ENCODE assay signal across 9 mouse cellular contexts in the genomic region with DNA sequence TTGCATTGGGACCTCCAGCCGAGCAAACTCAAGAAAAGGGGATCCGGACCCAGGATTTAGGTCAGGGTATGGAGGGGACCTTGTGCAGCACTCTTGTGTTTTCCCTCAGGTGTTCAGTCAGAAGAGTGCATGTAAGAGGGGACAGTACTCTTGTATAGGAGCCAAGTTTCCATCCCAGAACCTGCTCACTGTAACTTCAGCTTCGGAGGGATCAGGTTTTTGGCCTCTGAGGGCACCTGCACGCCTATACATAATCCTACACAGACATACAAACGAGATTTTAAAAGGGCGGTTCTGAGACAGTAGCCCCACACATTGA. TPM values are rescaled to one million over a fixed set of nuclear protein-coding genes. Genes with fewer than 3 reads are reported as not detected.
DNase-seq lines count a peak whose midpoint lies in the region; ATAC-seq and TF ChIP-seq lines count a peak whose summit lies in the region.
"Had no signal": no experiment of that assay in that cellular context is flagged by ENCODE, and none has a peak within 500 bp of the region (broad histone marks: within the 10 kb centered on the region; RNA-seq: fewer than 3 reads in every experiment).

No protein-coding gene starts in this region.

- H3K27ac ChIP-seq in heart, embryonic 15.5 days = peak overlapping the region; percentile 65
- H3K27ac ChIP-seq in hindbrain, embryonic 13.5 days = peak overlapping the region; percentile 83
- H3K27ac ChIP-seq in midbrain, embryonic 13.5 days = peak overlapping the region; percentile 75; the same call in 1 of the 2 replicates

- peak overlapping the region; percentile 96; the same call in 1 of the 2 replicates for H3K4me3 ChIP-seq in heart, embryonic 15.5 days
- peak overlapping the region; percentile 81; the same call in 1 of the 2 replicates for H3K4me3 ChIP-seq in G1E (ENCODE audit: low read depth, low read length)
- peak overlapping the region; percentile 73 for H3K4me3 ChIP-seq in hindbrain, embryonic 13.5 days
- H3K4me3 ChIP-seq in midbrain, embryonic 13.5 days (replicated peaks) = peak overlapping the region; percentile 75

- WGBS in heart, embryonic 15.5 days = 85% methylated on average over 6 of the region's 6 CpGs
- WGBS in hindbrain, embryonic 13.5 days = 87% methylated on average over 6 of the region's 6 CpGs
- WGBS in midbrain, embryonic 13.5 days = 88% methylated on average over 6 of the region's 6 CpGs

- no peaks in the 10 kb centered on the region for H3K9me3 ChIP-seq in heart, embryonic 15.5 days (replicated peaks)
- no peaks in the 10 kb centered on the region for H3K9me3 ChIP-seq in G1E (replicated peaks)
- no peaks in the 10 kb centered on the region for H3K9me3 ChIP-seq in hindbrain, embryonic 13.5 days
- H3K9me3 ChIP-seq in midbrain, embryonic 13.5 days = no peaks in the 10 kb centered on the region

- no peak for DNase-seq in heart, postnatal 4 days
- DNase-seq in G1E (ENCODE audit: low spot score) = no peak
- DNase-seq in urinary bladder, postnatal 4 days (ENCODE audit: low spot score in 2 of 2) = no peak
- no peak for DNase-seq in thymus, postnatal 0 days (ENCODE audit: low spot score)
- DNase-seq in right cerebral cortex, adult 18-20 months = no peak

- no peak for ATAC-seq in heart, embryonic 15.5 days (replicated peaks; ENCODE audit: insufficient number of reproducible peaks, insufficient read depth, low FRiP score, low read depth)
- ATAC-seq in G1E (ENCODE audit: extremely low read depth, insufficient number of reproducible peaks, low FRiP score, poor library complexity, severe bottlenecking) = no peak
- 0 out of 2 replicates have a peak, but pooled peaks have one; percentile 12 for ATAC-seq in hindbrain, embryonic 13.5 days (ENCODE audit: low FRiP score)
- peak; percentile 2; the same call in 1 of the 2 replicates for ATAC-seq in midbrain, embryonic 13.5 days

- 0 out of 2 replicates have a peak overlapping the region, but pooled peaks have one; percentile 56 for H3K9ac ChIP-seq in heart, embryonic 15.5 days
- H3K9ac ChIP-seq in hindbrain, embryonic 13.5 days = peak overlapping the region; percentile 74; the same call in 1 of the 2 replicates
- H3K9ac ChIP-seq in midbrain, embryonic 13.5 days (replicated peaks) = peak overlapping the region; percentile 67; the same call in 1 of the 2 replicates

- no peaks in the 10 kb centered on the region for H3K27me3 ChIP-seq in heart, embryonic 15.5 days
- H3K27me3 ChIP-seq in G1E (ENCODE audit: insufficient read depth, low read length) = no peaks in the 10 kb centered on the region
- no peaks in the 10 kb centered on the region for H3K27me3 ChIP-seq in hindbrain, embryonic 13.5 days
- no peaks in the 10 kb centered on the region for H3K27me3 ChIP-seq in midbrain, embryonic 13.5 days
- H3K27me3 ChIP-seq: Patski had no signal

- peaks cover 21% of the 10 kb centered on the region; the same call in 1 of the 2 replicates for H3K36me3 ChIP-seq in heart, embryonic 15.5 days
- H3K36me3 ChIP-seq in G1E (replicated peaks) = peaks cover 73% of the 10 kb centered on the region
- peaks cover 37% of the 10 kb centered on the region for H3K36me3 ChIP-seq in hindbrain, embryonic 13.5 days
- peaks cover 35% of the 10 kb centered on the region for H3K36me3 ChIP-seq in midbrain, embryonic 13.5 days

- peak overlapping the region; percentile 65 for H3K4me2 ChIP-seq in heart, embryonic 15.5 days
- peak overlapping the region; percentile 89 for H3K4me2 ChIP-seq in hindbrain, embryonic 13.5 days
- peak overlapping the region; percentile 87 for H3K4me2 ChIP-seq in midbrain, embryonic 13.5 days (replicated peaks)

- peaks cover 21% of the 10 kb centered on the region for H3K4me1 ChIP-seq in heart, embryonic 15.5 days (replicated peaks)
- peaks cover 40% of the 10 kb centered on the region for H3K4me1 ChIP-seq in G1E (ENCODE audit: insufficient read depth, low read depth, low read length)
- H3K4me1 ChIP-seq in hindbrain, embryonic 13.5 days (replicated peaks) = peaks cover 34% of the 10 kb centered on the region
- peaks cover 32% of the 10 kb centered on the region for H3K4me1 ChIP-seq in midbrain, embryonic 13.5 days (replicated peaks)

- TF ChIP-seq CTCF in G1E (IDR thresholded peaks at IDR 0.05; ENCODE audit: low read depth, low read length) = no peak

RNA-seq across cellular contexts. Expression of a gene that starts 0.8 kb away (rescaled TPM):
- polyA plus RNA-seq in heart, embryonic 15.5 days (2015; fragmentation: Nextera tagmentation; extraction: Ambion mirVana) = 57.2 and 75.0 TPM in 2 replicates
- total RNA-seq in heart, postnatal 4 days (2021) = 10 to 100 TPM; 68.6 to 70.0 TPM
- total RNA-seq in G1E (2014; fragmentation: Nextera tagmentation) = 80.9 and 98.7 TPM in 2 replicates
- 37.3 and 40.2 TPM in 2 replicates for total RNA-seq in G1E (2017)
- polyA plus RNA-seq in G1E (2012) = 107 and 108 TPM in 2 replicates
- 61.3 and 63.2 TPM in 2 replicates for polyA plus RNA-seq in hindbrain, embryonic 13.5 days (2015; fragmentation: Nextera tagmentation; extraction: Ambion mirVana)
- polyA plus RNA-seq in midbrain, embryonic 13.5 days (2015; fragmentation: Nextera tagmentation; extraction: Ambion mirVana) = 67.7 and 70.4 TPM in 2 replicates
- polyA plus RNA-seq in thymus, postnatal 0 days (2015; fragmentation: Nextera tagmentation; extraction: Ambion mirVana) = 88.5 and 92.3 TPM in 2 replicates

RNA-seq across cellular contexts. Expression of a gene that starts 15.6 kb away (rescaled TPM):
- 25.4 and 39.8 TPM in 2 replicates for polyA plus RNA-seq in heart, embryonic 15.5 days (2015; fragmentation: Nextera tagmentation; extraction: Ambion mirVana)
- 10 to 100 TPM; 18.4 to 20.2 TPM for total RNA-seq in heart, postnatal 4 days (2021)
- 19.3 and 22.7 TPM in 2 replicates for total RNA-seq in G1E (2014; fragmentation: Nextera tagmentation)
- 56.7 and 58.0 TPM in 2 replicates for total RNA-seq in G1E (2017)
- 38.7 and 42.2 TPM in 2 replicates for polyA plus RNA-seq in G1E (2012)
- polyA plus RNA-seq in hindbrain, embryonic 13.5 days (2015; fragmentation: Nextera tagmentation; extraction: Ambion mirVana) = 138 and 150 TPM in 2 replicates
- polyA plus RNA-seq in midbrain, embryonic 13.5 days (2015; fragmentation: Nextera tagmentation; extraction: Ambion mirVana) = 153 and 157 TPM in 2 replicates
- polyA plus RNA-seq in thymus, postnatal 0 days (2015; fragmentation: Nextera tagmentation; extraction: Ambion mirVana) = 185 and 200 TPM in 2 replicates

RNA-seq across cellular contexts. Expression of a gene that starts 15.7 kb away (rescaled TPM):
- polyA plus RNA-seq in heart, embryonic 15.5 days (2015; fragmentation: Nextera tagmentation; extraction: Ambion mirVana) = 0.16 and 0.27 TPM in 2 replicates
- total RNA-seq in heart, postnatal 4 days (2021) = not detected
- not detected in 2 replicates for total RNA-seq in G1E (2014; fragmentation: Nextera tagmentation)
- 0.11 and 0.12 TPM in 2 replicates for total RNA-seq in G1E (2017)
- polyA plus RNA-seq in G1E (2012) = 0.10 and 0.17 TPM in 2 replicates
- polyA plus RNA-seq in hindbrain, embryonic 13.5 days (2015; fragmentation: Nextera tagmentation; extraction: Ambion mirVana) = 0.29 and 0.31 TPM in 2 replicates
- 0.12 and 0.15 TPM in 2 replicates for polyA plus RNA-seq in midbrain, embryonic 13.5 days (2015; fragmentation: Nextera tagmentation; extraction: Ambion mirVana)
- polyA plus RNA-seq in thymus, postnatal 0 days (2015; fragmentation: Nextera tagmentation; extraction: Ambion mirVana) = 1.6 and 1.7 TPM in 2 replicates

RNA-seq across cellular contexts. Expression of a gene that starts 45.7 kb away (rescaled TPM):
- polyA plus RNA-seq in heart, embryonic 15.5 days (2015; fragmentation: Nextera tagmentation; extraction: Ambion mirVana) = 4.1 and 8.8 TPM in 2 replicates
- 1 to 10 TPM; 4.3 to 4.5 TPM for total RNA-seq in heart, postnatal 4 days (2021)
- 6.6 and 7.1 TPM in 2 replicates for total RNA-seq in G1E (2014; fragmentation: Nextera tagmentation)
- total RNA-seq in G1E (2017) = 7.7 and 8.7 TPM in 2 replicates
- 53.2 and 65.0 TPM in 2 replicates for polyA plus RNA-seq in G1E (2012)
- polyA plus RNA-seq in hindbrain, embryonic 13.5 days (2015; fragmentation: Nextera tagmentation; extraction: Ambion mirVana) = 12.6 and 14.5 TPM in 2 replicates
- polyA plus RNA-seq in midbrain, embryonic 13.5 days (2015; fragmentation: Nextera tagmentation; extraction: Ambion mirVana) = 14.9 and 15.1 TPM in 2 replicates
- 29.5 and 29.8 TPM in 2 replicates for polyA plus RNA-seq in thymus, postnatal 0 days (2015; fragmentation: Nextera tagmentation; extraction: Ambion mirVana)

RNA-seq across cellular contexts. Expression of a gene that starts 53.2 kb away (rescaled TPM):
- not detected in 2 replicates for polyA plus RNA-seq in heart, embryonic 15.5 days (2015; fragmentation: Nextera tagmentation; extraction: Ambion mirVana)
- total RNA-seq in heart, postnatal 4 days (2021) = not detected
- total RNA-seq in G1E (2014; fragmentation: Nextera tagmentation) (not detected in 2 replicates), G1E (2017) (not detected in 2 replicates)
- polyA plus RNA-seq in G1E (2012) = not detected in 2 replicates
- not detected in 2 replicates for polyA plus RNA-seq in hindbrain, embryonic 13.5 days (2015; fragmentation: Nextera tagmentation; extraction: Ambion mirVana)
- not detected in 2 replicates for polyA plus RNA-seq in midbrain, embryonic 13.5 days (2015; fragmentation: Nextera tagmentation; extraction: Ambion mirVana)
- not detected in 2 replicates for polyA plus RNA-seq in thymus, postnatal 0 days (2015; fragmentation: Nextera tagmentation; extraction: Ambion mirVana)
- polyA plus RNA-seq: Patski had no signal

Comparison
In these comparisons a context has a peak if more than half of its experiments do, and no peak if none do; other contexts are left out.
1. ATAC-seq: peak in hindbrain, embryonic 13.5 days (single experiment) and midbrain, embryonic 13.5 days (single experiment); none in heart, embryonic 15.5 days (single experiment) and G1E (single experiment).
2. Peak in every context shown above with its lines, with median percentiles within 50 percentile points of each other: H3K27ac ChIP-seq, H3K4me2 ChIP-seq, H3K4me3 ChIP-seq and H3K9ac ChIP-seq.